Mouse (Mus musculus): ENCODE measurements around the gene Serpina3f. TPM values are rescaled to one million over a fixed set of nuclear protein-coding genes. Genes with fewer than 3 reads are reported as not detected.

The Serpina3f gene
- polyA plus RNA-seq (2016; fragmentation: Nextera tagmentation; extraction: Ambion mirVana): 0.27 and 0.30 TPM in 2 replicates

DNA sequence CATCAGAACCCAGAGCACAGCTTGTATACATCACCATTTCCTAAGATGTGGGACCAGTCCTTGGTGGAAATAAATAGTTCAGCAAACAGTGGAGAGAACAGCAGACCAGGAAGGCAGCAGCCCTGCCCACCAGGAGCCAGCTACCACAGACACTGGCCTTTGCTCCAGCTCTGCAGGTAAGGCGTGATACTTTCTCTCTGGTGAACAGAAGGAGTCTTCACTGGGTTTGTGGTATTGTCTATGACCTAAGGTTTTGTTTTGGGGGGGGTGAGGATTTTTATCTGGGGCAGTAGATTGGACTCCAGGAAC is at the start of gene Serpina3f:
Serpina3f (plus strand) TSS at position 100 of the 309 bp plus-strand sequence.
- Histone ChIP-seq H3K9me3 (replicated peaks) (no peaks in the 10 kb centered on the region), H3K4me1 (peaks cover 23% of the 10 kb centered on the region), H3K36me3 (no peaks in the 10 kb centered on the region), H3K4me3 (no peak within 1 kb of the TSS), H3K27ac (replicated peaks) (peak within 1 kb of the TSS; percentile 52; the same call in 1 of the 2 replicates), H3K27me3 (ENCODE audit: low read depth, poor library complexity, severe bottlenecking) (no peaks in the 10 kb centered on the region)
- 68% methylated on average over 1 of the region's 1 CpGs for WGBS
- DNase-seq (ENCODE audit: low spot score): no peak

DNA sequence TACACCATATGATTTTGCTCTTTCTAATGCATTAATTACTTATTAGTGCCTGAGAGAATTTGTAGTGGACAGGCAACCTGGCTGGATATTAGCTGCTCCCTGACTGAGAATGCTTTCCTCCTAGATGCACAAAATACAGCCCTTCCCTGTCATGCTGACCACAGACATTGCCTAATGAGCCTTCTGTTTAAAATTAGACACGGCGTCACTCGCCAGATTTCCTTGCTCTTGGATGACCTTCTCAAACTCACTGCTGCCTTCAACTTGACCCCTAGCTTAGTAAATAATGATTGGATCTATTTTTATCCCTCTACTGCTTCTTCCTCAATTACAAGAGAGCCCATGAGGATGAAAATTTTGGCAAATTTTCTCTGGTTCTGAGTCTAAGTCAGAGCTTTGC is 39.6 kb upstream of the Serpina3f start:
- H3K9me3 ChIP-seq (replicated peaks): no peaks in the 10 kb centered on the region
- H3K36me3 ChIP-seq: no peaks in the 10 kb centered on the region
- DNase-seq (ENCODE audit: low spot score): no peak
- no peaks in the 10 kb centered on the region for H3K27me3 ChIP-seq (ENCODE audit: low read depth, poor library complexity, severe bottlenecking)
- H3K4me1 ChIP-seq: no peaks in the 10 kb centered on the region
- 91% methylated on average over 3 of the region's 3 CpGs for WGBS
- H3K4me3 ChIP-seq: no peak overlapping the region
- no peak overlapping the region for H3K27ac ChIP-seq (replicated peaks)

DNA sequence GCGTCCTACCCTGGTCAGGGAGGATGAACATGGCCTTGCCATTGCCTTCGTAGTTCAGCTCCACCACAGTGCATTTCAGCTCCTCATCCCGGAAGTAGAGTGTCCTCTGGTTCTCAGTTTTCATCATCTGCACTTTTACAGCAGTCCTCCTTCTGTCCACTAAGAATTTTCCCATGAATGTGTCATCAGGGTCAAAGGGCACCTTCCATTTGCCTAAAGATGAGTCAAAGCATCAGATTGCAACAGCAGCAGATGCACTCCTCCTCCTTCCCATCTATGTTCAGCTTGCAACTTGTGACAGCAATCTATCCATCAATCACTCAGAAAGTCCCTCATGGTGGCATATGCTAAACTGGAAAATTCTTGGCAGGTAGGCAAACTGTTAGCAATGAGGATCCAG is 38.7 kb upstream of the Serpina3f start:
- Histone ChIP-seq H3K36me3 (no peaks in the 10 kb centered on the region), H3K9me3 (replicated peaks) (no peaks in the 10 kb centered on the region), H3K4me1 (no peaks in the 10 kb centered on the region), H3K4me3 (no peak overlapping the region), H3K27me3 (ENCODE audit: low read depth, poor library complexity, severe bottlenecking) (no peaks in the 10 kb centered on the region), H3K27ac (replicated peaks) (no peak overlapping the region)
- no peak for DNase-seq (ENCODE audit: low spot score)
- WGBS: 91% methylated on average over 3 of the region's 3 CpGs

DNA sequence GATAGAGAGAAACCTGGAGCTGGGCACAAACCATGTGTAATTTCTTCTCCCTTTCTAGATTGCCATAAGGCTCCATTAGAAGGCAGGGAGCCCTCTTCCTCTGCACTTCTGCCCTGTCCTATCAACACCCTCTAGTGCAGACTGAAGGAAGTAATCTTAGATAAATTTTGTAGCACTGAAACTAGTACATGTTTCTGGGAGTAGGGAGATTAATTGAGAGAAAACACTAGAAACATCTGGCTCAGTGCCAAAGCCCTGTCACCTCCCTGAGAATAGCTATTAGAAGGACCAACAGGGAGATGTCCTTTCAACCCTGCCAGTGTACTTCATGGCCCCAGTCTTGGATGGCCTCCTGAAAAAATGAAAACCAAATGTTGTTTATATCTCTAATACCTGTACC is 35.8 kb upstream of the Serpina3f start:
- Histone ChIP-seq H3K9me3 (replicated peaks) (no peaks in the 10 kb centered on the region), H3K27ac (replicated peaks) (no peak overlapping the region), H3K4me1 (no peaks in the 10 kb centered on the region), H3K4me3 (no peak overlapping the region), H3K27me3 (ENCODE audit: low read depth, poor library complexity, severe bottlenecking) (no peaks in the 10 kb centered on the region), H3K36me3 (no peaks in the 10 kb centered on the region)
- DNase-seq (ENCODE audit: low spot score): no peak

DNA sequence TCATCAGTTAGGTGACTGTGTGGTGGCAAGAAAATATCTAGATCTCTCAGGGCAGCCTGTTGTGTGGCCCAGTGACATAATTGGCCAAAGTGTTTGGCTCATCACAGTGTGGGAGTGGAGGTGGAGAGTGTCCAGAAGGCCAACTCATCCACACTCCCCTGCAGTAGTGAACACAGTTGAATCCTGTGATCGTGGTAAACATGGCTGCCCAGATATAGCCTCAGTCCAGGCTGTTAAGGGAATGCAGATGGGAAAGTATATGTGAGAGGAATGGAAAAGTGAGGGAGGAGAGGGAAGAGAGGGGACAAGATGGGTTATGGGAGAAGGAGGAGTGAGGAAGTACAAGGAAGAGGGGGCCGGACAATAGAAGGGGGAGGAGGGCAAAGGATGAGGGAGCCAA is 35.4 kb upstream of the Serpina3f start:
- Histone ChIP-seq H3K4me1 (no peaks in the 10 kb centered on the region), H3K36me3 (no peaks in the 10 kb centered on the region), H3K27ac (replicated peaks) (no peak overlapping the region), H3K9me3 (replicated peaks) (no peaks in the 10 kb centered on the region), H3K27me3 (ENCODE audit: low read depth, poor library complexity, severe bottlenecking) (no peaks in the 10 kb centered on the region), H3K4me3 (no peak overlapping the region)
- DNase-seq (ENCODE audit: low spot score): no peak
- 80% methylated on average over 2 of the region's 2 CpGs for WGBS

DNA sequence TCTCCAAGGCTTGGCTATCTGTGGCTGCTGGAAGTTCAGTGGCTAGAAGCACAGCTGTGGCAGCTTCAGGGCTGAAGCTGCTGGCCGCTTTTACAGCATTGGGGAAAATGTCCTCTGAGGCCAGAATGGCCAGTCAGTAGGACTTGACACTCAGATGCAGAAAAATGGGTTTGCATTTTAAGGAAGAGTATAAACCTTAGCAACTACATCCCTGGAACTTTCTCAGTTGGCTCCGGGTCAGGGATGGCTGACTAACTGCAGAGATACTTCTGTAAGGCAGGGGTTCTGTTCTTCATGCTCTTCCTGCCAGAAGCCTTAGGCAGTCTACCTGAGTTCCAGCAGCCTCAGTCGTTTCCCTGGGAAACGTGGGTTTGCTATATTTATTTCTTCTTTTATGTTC is 29.3 kb upstream of the Serpina3f start:
- no peak for DNase-seq (ENCODE audit: low spot score)
- no peaks in the 10 kb centered on the region for H3K4me1 ChIP-seq
- no peak overlapping the region for H3K4me3 ChIP-seq
- H3K27me3 ChIP-seq (ENCODE audit: low read depth, poor library complexity, severe bottlenecking): no peaks in the 10 kb centered on the region
- H3K36me3 ChIP-seq: no peaks in the 10 kb centered on the region
- WGBS: 81% methylated on average over 4 of the region's 4 CpGs
- no peaks in the 10 kb centered on the region for H3K9me3 ChIP-seq (replicated peaks)
- H3K27ac ChIP-seq (replicated peaks): no peak overlapping the region

DNA sequence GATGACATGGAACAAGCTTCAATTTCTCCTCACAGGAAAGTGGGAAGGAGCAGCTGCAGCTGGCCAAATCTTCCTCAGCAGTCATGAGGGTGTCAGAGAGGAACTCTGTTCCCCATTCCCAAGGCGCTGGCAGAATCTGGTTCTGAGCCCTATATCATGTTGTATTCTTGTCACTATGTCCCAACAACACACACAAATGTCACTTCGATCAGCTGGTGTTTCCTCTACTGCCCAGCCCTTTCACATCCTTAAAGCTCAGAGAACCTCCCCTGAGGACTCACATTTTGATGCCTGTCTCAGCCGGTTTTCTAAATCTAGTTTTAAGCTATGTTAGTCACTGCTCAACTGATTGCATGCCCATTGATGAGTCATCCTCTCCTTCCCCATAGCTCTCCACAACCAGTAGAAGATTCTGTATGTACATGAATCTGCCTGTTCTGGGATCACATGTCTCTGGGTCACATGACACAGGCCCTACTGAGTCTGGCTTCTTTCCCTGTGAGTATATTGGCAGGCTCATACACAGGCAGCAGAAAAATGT is 28.2 kb upstream of the Serpina3f start:
- H3K36me3 ChIP-seq: no peaks in the 10 kb centered on the region
- no peak overlapping the region for H3K27ac ChIP-seq (replicated peaks)
- no peaks in the 10 kb centered on the region for H3K4me1 ChIP-seq
- H3K4me3 ChIP-seq: no peak overlapping the region
- H3K9me3 ChIP-seq (replicated peaks): no peaks in the 10 kb centered on the region
- no peak for DNase-seq (ENCODE audit: low spot score)
- WGBS: 86% methylated on average over 3 of the region's 3 CpGs
- H3K27me3 ChIP-seq (ENCODE audit: low read depth, poor library complexity, severe bottlenecking): no peaks in the 10 kb centered on the region

DNA sequence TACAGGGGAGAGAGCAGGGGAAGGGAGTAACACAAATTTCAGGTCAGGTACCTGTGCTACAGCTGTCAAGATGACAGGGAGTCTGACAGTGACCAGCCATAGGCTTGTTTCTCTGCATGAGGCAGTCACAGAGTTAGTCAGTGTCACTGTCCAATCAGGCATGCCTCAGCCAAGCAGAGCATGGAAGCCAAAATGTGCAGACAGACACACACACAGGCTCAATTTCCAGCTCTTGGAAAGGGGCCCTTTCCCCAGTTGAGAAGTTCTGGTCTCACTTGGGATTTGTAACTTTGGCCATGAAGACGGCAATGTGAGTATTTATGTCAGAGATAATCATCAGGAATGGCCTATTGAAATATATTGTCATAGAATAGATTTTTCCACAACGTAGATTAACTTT is 25.1 kb upstream of the Serpina3f start:
- Histone ChIP-seq H3K4me1 (no peaks in the 10 kb centered on the region), H3K27me3 (ENCODE audit: low read depth, poor library complexity, severe bottlenecking) (no peaks in the 10 kb centered on the region), H3K4me3 (no peak overlapping the region), H3K9me3 (replicated peaks) (no peaks in the 10 kb centered on the region), H3K36me3 (no peaks in the 10 kb centered on the region), H3K27ac (replicated peaks) (no peak overlapping the region)
- DNase-seq (ENCODE audit: low spot score): no peak
- 90% methylated on average over 2 of the region's 2 CpGs for WGBS

DNA sequence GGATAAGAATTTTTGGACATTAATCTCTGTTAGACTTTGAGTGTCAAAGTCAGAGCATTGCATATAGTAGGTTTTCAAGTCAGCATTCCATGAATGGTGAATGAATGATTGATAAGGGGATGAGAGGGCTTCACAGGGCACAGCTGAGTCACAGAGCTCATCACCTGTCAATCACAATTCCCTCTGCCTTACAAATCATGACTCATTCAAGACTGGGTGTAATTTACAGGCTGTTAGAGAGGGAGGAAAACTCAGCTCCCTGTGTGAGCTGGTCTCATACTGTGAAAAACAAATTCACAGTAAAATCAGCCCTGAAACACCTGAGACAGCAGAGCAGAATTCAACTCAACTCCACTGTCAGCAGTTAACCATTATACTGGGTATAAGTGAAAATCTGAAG is 23.5 kb upstream of the Serpina3f start:
- Histone ChIP-seq H3K9me3 (replicated peaks) (no peaks in the 10 kb centered on the region), H3K36me3 (no peaks in the 10 kb centered on the region), H3K27me3 (ENCODE audit: low read depth, poor library complexity, severe bottlenecking) (no peaks in the 10 kb centered on the region), H3K4me3 (no peak overlapping the region), H3K27ac (replicated peaks) (no peak overlapping the region), H3K4me1 (no peaks in the 10 kb centered on the region)
- no peak for DNase-seq (ENCODE audit: low spot score)

DNA sequence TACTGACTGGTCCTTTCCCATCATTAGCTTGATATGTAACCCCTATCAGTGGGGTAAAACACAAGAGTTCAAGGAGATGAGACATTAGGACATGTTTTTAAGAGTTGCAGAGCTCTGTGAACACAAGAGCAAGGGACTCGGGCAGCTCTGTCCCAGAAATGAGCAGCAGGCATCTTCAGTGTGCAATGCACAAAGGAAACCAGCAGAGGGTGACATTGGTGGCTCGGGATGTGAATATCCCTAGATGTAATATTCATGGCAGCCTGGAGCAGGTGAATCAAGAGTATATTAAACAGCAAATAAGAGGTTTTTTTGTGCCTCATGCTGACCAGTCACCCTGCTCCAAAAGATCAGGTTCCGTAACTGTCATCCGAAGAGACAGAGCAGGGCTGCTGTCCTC is 5.2 kb upstream of the Serpina3f start:
- DNase-seq (ENCODE audit: low spot score): no peak
- Histone ChIP-seq H3K27ac (replicated peaks) (no peak overlapping the region), H3K4me1 (peaks cover 15% of the 10 kb centered on the region), H3K27me3 (ENCODE audit: low read depth, poor library complexity, severe bottlenecking) (no peaks in the 10 kb centered on the region), H3K9me3 (replicated peaks) (no peaks in the 10 kb centered on the region), H3K4me3 (no peak overlapping the region), H3K36me3 (no peaks in the 10 kb centered on the region)
- 75% methylated on average over 4 of the region's 4 CpGs for WGBS

DNA sequence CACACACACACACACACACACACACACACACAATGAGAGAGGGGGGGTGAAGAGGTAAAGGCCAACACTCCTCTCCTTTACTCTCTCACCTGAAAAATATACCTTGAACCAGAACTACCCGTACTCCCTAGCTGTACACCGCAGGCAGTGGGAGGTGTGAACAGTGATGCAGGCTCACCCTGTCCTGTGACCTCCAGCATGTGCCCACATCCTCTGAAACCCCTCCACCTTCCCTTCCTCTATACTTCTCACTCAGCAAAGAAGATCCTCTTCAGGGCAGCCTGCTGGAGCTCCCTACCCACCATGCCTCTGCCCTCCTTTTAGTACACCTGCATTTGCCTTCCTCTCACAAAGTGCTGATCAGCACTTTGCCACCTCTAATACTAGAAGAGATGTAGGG is 4.5 kb upstream of the Serpina3f start:
- Histone ChIP-seq H3K27ac (replicated peaks) (no peak overlapping the region), H3K27me3 (ENCODE audit: low read depth, poor library complexity, severe bottlenecking) (no peaks in the 10 kb centered on the region), H3K4me3 (no peak overlapping the region), H3K4me1 (peaks cover 21% of the 10 kb centered on the region), H3K9me3 (replicated peaks) (no peaks in the 10 kb centered on the region), H3K36me3 (no peaks in the 10 kb centered on the region)
- 100% methylated on average over 2 of the region's 2 CpGs for WGBS
- no peak for DNase-seq (ENCODE audit: low spot score)

DNA sequence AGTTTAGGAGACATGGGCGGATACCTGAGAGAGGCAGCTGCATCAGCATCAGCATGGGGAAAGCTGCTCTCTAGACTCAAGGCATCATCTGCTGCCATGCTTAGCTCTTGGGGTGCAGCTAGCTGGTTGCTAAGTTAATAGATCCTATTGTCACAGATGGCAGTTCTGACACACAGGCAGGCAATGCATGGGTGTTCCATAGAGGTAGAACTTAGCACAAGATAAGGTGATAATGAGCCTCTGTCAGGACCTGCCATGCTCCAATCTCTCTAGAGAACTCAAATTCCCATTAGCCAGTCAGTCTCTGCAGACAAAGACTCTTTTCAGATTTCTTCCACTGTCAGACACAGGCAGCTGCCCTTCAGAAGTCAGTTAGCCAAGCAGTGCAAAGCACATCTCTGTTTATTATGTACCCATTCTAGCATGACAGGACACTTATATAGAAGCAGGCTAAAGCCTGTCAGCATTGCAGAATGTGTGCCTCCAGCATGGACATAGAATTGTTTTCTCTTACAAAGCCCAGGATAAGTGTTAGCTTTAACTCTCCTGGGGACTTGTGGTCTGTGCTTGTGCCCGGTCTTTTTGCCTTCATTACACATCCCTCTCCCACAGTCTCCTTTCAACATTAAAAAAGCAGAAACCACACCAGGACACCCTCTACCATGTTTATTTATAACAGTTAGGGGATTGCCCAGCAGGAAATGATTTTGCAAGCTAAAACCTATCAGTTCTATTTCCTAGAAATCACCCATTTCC is 477 bp upstream of the Serpina3f start:
- Histone ChIP-seq H3K4me3 (no peak overlapping the region), H3K27ac (replicated peaks) (peak overlapping the region; percentile 52; the same call in 1 of the 2 replicates), H3K36me3 (no peaks in the 10 kb centered on the region), H3K4me1 (peaks cover 23% of the 10 kb centered on the region), H3K27me3 (ENCODE audit: low read depth, poor library complexity, severe bottlenecking) (no peaks in the 10 kb centered on the region), H3K9me3 (replicated peaks) (no peaks in the 10 kb centered on the region)
- peak; percentile 27 for DNase-seq (ENCODE audit: low spot score)
- WGBS: 46% methylated on average over 2 of the region's 2 CpGs

DNA sequence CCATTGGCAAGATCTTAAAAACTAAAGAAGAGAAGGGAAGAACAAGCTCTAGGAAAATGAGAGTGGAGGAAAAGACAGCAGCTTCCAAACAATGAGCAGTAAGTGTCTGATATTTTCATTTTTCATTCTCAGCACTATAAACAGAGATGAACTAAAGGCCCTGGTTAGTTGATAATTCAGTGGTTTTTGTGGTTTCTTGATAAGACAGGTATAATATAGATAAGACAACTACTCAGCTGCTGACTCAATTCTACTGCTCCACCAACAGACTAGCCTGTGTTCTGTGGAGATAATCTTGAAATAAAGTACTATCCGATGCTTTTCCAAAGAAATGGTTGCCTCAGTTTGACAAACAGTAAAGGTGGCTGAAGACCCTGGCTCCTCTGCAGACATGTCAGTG is 905 bp downstream of the Serpina3f start:
- Histone ChIP-seq H3K9me3 (replicated peaks) (no peaks in the 10 kb centered on the region), H3K4me3 (no peak overlapping the region), H3K27ac (replicated peaks) (no peak overlapping the region), H3K4me1 (peaks cover 23% of the 10 kb centered on the region), H3K27me3 (ENCODE audit: low read depth, poor library complexity, severe bottlenecking) (no peaks in the 10 kb centered on the region), H3K36me3 (no peaks in the 10 kb centered on the region)
- WGBS: 84% methylated on average over 1 of the region's 1 CpGs
- DNase-seq (ENCODE audit: low spot score): no peak

All from midbrain, embryonic 10.5 days (tissue).